Mouse (Mus musculus) stomach, embryonic 14.5 days (tissue): ENCODE measurements around the gene Znfx1. TPM values are rescaled to one million over a fixed set of nuclear protein-coding genes. Genes with fewer than 3 reads are reported as not detected.

Source experiments
- ATAC-seq: fragments of 200-750 bp; cut with Nextera tagmentation; 2 replicates; pipeline ENCODE4 v1.8.0; 2017; ENCODE audit warnings: low read depth, moderate TSS enrichment; ENCODE audit not compliant: insufficient number of reproducible peaks, insufficient read depth, low FRiP score
- H3K27ac ChIP-seq: fragments of 300-500 bp; sonication (generic); 2 replicates; pipeline ENCODE4 v1.5.1; 2014; ENCODE audit warnings: mild to moderate bottlenecking, low read length, moderate library complexity, mixed read lengths
- H3K27me3 ChIP-seq: fragments of 300-500 bp; sonication (generic); 2 replicates; pipeline ENCODE4 v1.6.1; 2014; ENCODE audit warnings: low read length, control low read depth, mixed read lengths; ENCODE audit not compliant: control insufficient read depth, insufficient read depth
- H3K36me3 ChIP-seq: fragments of 300-500 bp; sonication (generic); 2 replicates; pipeline ENCODE4 v1.6.1; 2014; ENCODE audit warnings: mild to moderate bottlenecking, control low read depth, low read length, moderate library complexity, mixed read lengths; ENCODE audit not compliant: control insufficient read depth, insufficient read depth
- H3K4me1 ChIP-seq: fragments of 300-500 bp; sonication (generic); 2 replicates; pipeline ENCODE4 v1.6.1; 2014; ENCODE audit warnings: low read length, control low read depth, mixed read lengths; ENCODE audit not compliant: control insufficient read depth, insufficient read depth
- H3K4me2 ChIP-seq: fragments of 300-500 bp; sonication (generic); replicated peaks from 2 replicates; pipeline ENCODE4 v1.6.1; 2014; ENCODE audit warnings: low read depth, low read length, control low read depth
- H3K4me3 ChIP-seq: fragments of 300-500 bp; sonication (generic); 2 replicates; pipeline ENCODE4 v1.5.1; 2014; ENCODE audit warnings: low read depth, low read length, control low read depth
- H3K9ac ChIP-seq: fragments of 300-500 bp; sonication (generic); replicated peaks from 2 replicates; pipeline ENCODE4 v1.6.1; 2014; ENCODE audit warnings: low read depth, mild to moderate bottlenecking, control low read depth, low read length, moderate library complexity, mixed read lengths
- H3K9me3 ChIP-seq: fragments of 300-500 bp; sonication (generic); 2 replicates; pipeline ENCODE4 v1.6.1; 2016; ENCODE audit warnings: low read depth, low read length, control low read depth; ENCODE audit not compliant: control insufficient read depth
- WGBS: fragments of 180-500 bp; shearing (Covaris S2); extraction: QIAGEN DNeasy Blood & Tissue Kit; methylation state at CpG from one replicate; pipeline ENCODE4 v1.1.7; 2014; 5-methylcytosine and 5-hydroxymethylcytosine counted together
- polyA plus RNA-seq: library from polyadenylated mRNA; unstranded; fragments of >200 nt; fragmentation: Nextera tagmentation; extraction: Ambion mirVana; gene quantifications from 2 replicates; pipeline ENCODE4 v1.2.1, GENCODE M21; 2014

Gene Znfx1
- polyA plus RNA-seq, 1 experiment from 2014 or later = 6.7 TPM

DNA sequence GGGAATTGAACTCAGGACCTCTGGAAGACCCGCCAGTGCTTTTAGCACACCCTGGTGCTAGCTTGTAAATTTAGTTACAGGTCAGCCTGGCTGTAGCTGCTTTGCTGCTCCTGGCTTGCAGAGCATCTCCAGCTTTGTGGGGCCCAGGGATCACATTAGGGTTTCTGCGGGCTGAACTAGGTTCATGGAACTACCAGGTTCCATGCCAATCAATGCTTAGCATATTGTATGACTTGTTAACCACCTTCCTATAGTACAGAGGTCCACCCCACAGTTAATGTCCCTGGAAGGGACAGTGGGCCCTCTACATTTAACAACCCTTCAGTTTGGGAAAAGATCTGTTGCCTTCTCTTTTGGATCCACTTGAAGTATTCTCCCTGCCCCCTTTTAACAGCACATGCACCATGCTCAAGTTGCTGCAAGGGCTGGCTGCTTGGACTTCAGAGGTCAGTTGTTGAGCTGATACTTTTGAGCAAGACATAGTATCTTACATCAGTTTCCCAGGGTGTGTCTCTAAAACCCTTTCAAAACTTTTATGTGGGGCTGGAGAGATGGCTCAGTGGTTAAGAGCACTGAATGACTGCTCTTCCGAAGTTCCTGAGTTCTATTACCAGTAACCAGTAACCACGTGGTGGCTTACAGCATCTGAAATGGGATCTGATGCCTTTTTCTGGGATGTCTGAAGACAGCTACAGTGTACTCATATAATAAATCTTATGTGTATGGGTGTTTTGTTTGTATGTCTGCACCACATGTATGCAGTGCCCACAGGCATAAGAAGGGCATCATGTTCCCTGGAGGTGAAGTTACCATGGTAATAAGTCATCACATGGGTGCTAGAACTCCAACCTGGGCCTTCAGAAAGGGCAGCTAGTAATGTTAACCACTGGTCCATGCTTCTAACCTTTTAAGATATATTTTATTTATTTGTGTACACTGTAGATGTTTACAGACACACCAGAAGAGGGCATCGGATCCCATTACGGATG is 4.0 kb upstream of the Znfx1 start:
- H3K4me2 ChIP-seq = no peak overlapping the region
- peaks cover 16% of the 10 kb centered on the region for H3K36me3 ChIP-seq
- H3K27me3 ChIP-seq = no peaks in the 10 kb centered on the region
- no peak overlapping the region for H3K9ac ChIP-seq
- H3K4me1 ChIP-seq = peaks cover 9% of the 10 kb centered on the region
- H3K9me3 ChIP-seq = no peaks in the 10 kb centered on the region
- no peak overlapping the region for H3K27ac ChIP-seq
- ATAC-seq = no peak
- 21% methylated on average over 6 of the region's 6 CpGs for WGBS
- no peak overlapping the region for H3K4me3 ChIP-seq

- H3K4me1 ChIP-seq = peaks cover 16% of the 10 kb centered on the region
- no peaks in the 10 kb centered on the region for H3K9me3 ChIP-seq
- peaks cover 16% of the 10 kb centered on the region for H3K36me3 ChIP-seq
- H3K9ac ChIP-seq = no peak overlapping the region
- no peak for ATAC-seq
- H3K27ac ChIP-seq = peak overlapping the region; percentile 27; the same call in 1 of the 2 replicates
- H3K4me2 ChIP-seq = peak overlapping the region; percentile 16; the same call in 1 of the 2 replicates
- WGBS = 40% methylated on average over 1 of the region's 1 CpGs
- H3K4me3 ChIP-seq = no peak overlapping the region
- no peaks in the 10 kb centered on the region for H3K27me3 ChIP-seq
Measured at GRCm38 (mm10) chr2:167066031-167066430, 3.2 kb upstream of the Znfx1 start.

- 14% methylated on average over 9 of the region's 9 CpGs for WGBS
- Histone ChIP-seq H3K9ac (peak overlapping the region; percentile 76), H3K36me3 (peaks cover 16% of the 10 kb centered on the region), H3K4me1 (peaks cover 22% of the 10 kb centered on the region), H3K4me3 (peak overlapping the region; percentile 72), H3K27me3 (no peaks in the 10 kb centered on the region), H3K27ac (peak overlapping the region; percentile 67), H3K9me3 (no peaks in the 10 kb centered on the region), H3K4me2 (peak overlapping the region; percentile 73)
- ATAC-seq = no peak
Measured at GRCm38 (mm10) chr2:167064601-167065295, 1.9 kb upstream of the Znfx1 start.

- H3K4me1 ChIP-seq = peaks cover 22% of the 10 kb centered on the region
- WGBS = under 1% methylated on average over 7 of the region's 7 CpGs
- peak overlapping the region; percentile 72 for H3K4me3 ChIP-seq
- H3K27ac ChIP-seq = peak overlapping the region; percentile 89
- no peak for ATAC-seq
- peak overlapping the region; percentile 76 for H3K9ac ChIP-seq
- H3K9me3 ChIP-seq = no peaks in the 10 kb centered on the region
- H3K27me3 ChIP-seq = no peaks in the 10 kb centered on the region
- H3K36me3 ChIP-seq = peaks cover 16% of the 10 kb centered on the region
- H3K4me2 ChIP-seq = peak overlapping the region; percentile 73
Measured at GRCm38 (mm10) chr2:167063906-167064496, 1.2 kb upstream of the Znfx1 start.

GRCm38 (mm10) chr2:167062497-167062911 is 311 bp downstream of the Znfx1 start:
- Histone ChIP-seq H3K27me3 (no peaks in the 10 kb centered on the region), H3K4me1 (peaks cover 25% of the 10 kb centered on the region), H3K4me3 (peak overlapping the region; percentile 72), H3K4me2 (peak overlapping the region; percentile 83), H3K9ac (peak overlapping the region; percentile 81), H3K27ac (peak overlapping the region; percentile 85; the same call in 1 of the 2 replicates), H3K9me3 (no peaks in the 10 kb centered on the region), H3K36me3 (peaks cover 18% of the 10 kb centered on the region)
- peak; percentile 92 for ATAC-seq
- 0% methylated on average over 43 of the region's 60 CpGs for WGBS

DNA sequence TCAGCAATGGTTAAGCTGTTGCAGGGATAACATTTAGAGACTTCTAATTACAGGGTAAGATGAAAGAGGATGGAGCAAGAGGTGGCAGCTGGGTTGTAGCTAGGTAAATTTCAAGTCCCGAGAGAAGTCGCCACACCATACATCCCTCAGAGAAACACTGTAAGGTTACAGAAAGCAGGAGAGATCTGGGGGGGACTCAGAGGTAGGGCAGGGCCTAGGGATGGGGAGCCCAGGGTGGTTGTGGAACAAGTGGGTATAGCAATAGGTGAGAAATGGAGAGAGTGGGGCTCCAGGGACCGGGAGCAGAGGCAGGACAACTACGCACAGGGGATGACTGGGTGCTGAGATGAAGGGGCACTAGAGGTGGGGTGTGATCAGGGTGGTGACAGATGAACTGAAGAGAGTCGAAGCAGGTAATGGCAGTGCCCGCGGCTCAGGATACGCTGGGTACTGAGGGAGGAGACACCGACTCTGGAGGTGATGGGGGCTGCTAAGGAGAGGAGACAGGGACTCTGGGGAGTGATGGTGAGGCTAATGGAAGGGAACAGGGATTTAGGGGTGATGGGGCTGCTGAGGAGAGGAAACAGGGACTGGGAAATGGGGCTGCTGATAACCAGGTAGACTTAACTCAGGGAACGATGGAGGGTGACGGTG is 1.3 kb downstream of the Znfx1 start:
- peak overlapping the region; percentile 83 for H3K4me2 ChIP-seq
- no peaks in the 10 kb centered on the region for H3K27me3 ChIP-seq
- peaks cover 28% of the 10 kb centered on the region for H3K36me3 ChIP-seq
- H3K4me1 ChIP-seq = peaks cover 25% of the 10 kb centered on the region
- no peak overlapping the region for H3K27ac ChIP-seq
- H3K9me3 ChIP-seq = no peaks in the 10 kb centered on the region
- 24% methylated on average over 11 of the region's 11 CpGs for WGBS
- peak overlapping the region; percentile 72 for H3K4me3 ChIP-seq
- peak overlapping the region; percentile 81 for H3K9ac ChIP-seq
- no peak for ATAC-seq

DNA sequence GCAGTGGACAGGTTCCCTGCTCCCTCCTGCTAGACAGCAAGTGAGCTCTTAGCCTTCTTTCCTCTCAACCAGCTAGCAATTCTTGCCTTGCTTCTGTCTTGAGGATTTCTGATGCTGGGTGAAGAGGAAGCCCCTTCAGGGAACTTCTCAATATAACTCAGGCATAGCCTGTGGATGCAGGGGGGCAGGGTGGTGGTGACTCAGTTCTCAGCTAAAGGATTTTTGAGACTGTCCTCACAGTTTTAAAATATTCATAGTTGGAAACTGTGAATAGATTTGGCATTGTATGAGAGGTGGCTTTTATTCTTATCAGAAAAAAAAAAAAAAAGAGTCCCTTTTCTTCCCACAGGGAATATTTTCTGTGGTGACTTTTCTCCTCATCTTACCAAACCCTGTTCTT is 2.1 kb downstream of the Znfx1 start:
- Histone ChIP-seq H3K4me2 (peak overlapping the region; percentile 83; the same call in 1 of the 2 replicates), H3K4me1 (peaks cover 25% of the 10 kb centered on the region), H3K9me3 (no peaks in the 10 kb centered on the region), H3K27me3 (no peaks in the 10 kb centered on the region), H3K4me3 (no peak overlapping the region), H3K36me3 (peaks cover 32% of the 10 kb centered on the region), H3K27ac (no peak overlapping the region), H3K9ac (0 out of 2 replicates have a peak overlapping the region, but pooled peaks have one; percentile 15)
- no peak for ATAC-seq

DNA sequence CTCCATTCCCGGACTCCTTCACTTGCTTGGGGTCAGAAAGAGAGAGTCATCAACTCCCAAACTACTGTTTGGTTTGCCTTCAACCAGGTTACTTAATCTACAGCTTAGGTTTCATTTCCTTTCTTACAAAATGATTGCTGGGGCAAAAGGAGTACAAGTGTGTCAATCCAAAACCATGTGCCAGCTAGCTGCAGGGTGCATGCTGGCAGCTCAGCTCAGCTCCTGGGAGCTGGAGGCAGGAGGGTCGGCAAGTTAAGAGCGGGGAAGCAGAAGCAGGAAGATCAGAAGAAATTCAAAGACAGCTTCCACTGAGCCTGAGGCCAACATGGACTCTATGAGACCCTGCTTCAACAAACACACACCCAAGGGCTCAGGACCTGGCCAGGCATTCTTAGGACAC is 2.5 kb downstream of the Znfx1 start:
- Histone ChIP-seq H3K4me3 (no peak overlapping the region), H3K36me3 (peaks cover 31% of the 10 kb centered on the region), H3K4me2 (no peak overlapping the region), H3K9ac (0 out of 2 replicates have a peak overlapping the region, but pooled peaks have one; percentile 15), H3K9me3 (no peaks in the 10 kb centered on the region), H3K27me3 (no peaks in the 10 kb centered on the region), H3K27ac (no peak overlapping the region), H3K4me1 (peaks cover 25% of the 10 kb centered on the region)
- ATAC-seq = no peak
- 68% methylated on average over 3 of the region's 3 CpGs for WGBS
